Mouse (Mus musculus) adrenal gland, adult 18-20 months (tissue): Measurements from ENCODE around the gene Rrp7a. TPM values are rescaled to one million over a fixed set of nuclear protein-coding genes. Genes with fewer than 3 reads are reported as not detected.
"Not testable (repeated sequence)": the region's sequence is repeated elsewhere in the genome, so short reads cannot be mapped to it uniquely, and the experiment has no call there.

Experiments used
- DNase-seq, 2 experiments: peaks; one replicate each; pipeline ENCODE4 v3.0.0; 2021 to 2022; ENCODE audit warnings: low spot score in 2 of 2
- total RNA-seq, 2 experiments: library from RNA; stranded (reverse); gene quantifications; 1 replicate in 1 of 2; 2 replicates in 1 of 2; pipeline ENCODE4 v1.2.3; 2021

Rrp7a gene
- total RNA-seq, 2 experiments from 2014 or later = 111 to 113 TPM

DNA sequence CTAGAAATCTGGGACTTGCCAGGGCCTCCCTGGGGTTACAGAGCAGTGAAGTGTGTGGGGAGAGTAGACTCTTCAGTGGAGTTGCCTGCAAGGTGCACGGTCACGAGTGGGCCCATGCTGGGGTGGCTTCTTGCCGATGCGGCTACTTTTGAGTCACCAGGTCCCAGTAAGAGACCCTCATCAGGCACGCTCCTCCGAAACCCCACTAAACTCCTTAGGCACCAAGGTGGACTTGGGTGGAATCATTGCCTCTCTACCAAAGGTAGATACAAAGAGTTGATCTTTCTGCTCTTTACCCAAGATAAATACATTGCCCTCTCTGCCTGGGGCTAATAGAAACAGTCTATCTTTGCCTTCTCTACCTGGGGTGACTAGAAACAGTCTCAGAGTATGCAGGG lies 35.1 kb upstream of the Rrp7a start:
- no peak for DNase-seq

DNA sequence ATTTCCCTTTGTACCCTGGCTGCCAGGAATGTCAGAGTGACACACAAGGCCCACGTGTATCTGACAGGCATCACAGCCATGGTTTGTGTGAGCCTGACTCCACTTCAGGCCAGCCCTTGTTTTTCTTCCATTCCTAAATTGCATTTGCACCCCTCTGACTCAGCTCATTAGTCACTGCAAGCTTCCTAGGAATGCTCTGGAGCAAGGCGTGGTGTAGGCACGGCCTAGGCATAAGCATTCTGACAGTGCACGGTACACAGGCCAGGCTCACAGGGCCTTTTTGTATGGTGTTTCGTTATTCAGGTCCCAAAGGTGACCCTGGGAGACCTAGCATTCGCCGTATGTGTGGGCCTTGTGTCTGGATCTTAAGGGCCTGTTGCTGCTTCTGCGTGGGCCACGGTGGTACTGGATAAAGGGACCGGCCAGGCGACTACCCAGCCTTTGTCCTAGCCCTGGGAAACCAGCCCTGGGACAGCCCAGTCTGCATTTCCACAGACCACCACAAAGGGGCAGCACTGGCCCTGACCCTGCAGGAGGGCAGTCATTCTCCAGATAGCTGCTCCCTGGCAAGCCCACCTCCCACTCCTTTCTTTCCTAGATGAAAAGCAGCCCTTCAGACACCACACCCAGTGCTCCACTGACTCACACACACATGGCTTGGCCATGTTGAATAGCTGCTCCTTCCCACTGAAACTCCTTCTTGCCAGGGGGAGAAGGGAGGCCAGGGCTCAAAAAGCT lies 34.5 kb upstream of the Rrp7a start:
- peak; percentile 69 for DNase-seq

DNA sequence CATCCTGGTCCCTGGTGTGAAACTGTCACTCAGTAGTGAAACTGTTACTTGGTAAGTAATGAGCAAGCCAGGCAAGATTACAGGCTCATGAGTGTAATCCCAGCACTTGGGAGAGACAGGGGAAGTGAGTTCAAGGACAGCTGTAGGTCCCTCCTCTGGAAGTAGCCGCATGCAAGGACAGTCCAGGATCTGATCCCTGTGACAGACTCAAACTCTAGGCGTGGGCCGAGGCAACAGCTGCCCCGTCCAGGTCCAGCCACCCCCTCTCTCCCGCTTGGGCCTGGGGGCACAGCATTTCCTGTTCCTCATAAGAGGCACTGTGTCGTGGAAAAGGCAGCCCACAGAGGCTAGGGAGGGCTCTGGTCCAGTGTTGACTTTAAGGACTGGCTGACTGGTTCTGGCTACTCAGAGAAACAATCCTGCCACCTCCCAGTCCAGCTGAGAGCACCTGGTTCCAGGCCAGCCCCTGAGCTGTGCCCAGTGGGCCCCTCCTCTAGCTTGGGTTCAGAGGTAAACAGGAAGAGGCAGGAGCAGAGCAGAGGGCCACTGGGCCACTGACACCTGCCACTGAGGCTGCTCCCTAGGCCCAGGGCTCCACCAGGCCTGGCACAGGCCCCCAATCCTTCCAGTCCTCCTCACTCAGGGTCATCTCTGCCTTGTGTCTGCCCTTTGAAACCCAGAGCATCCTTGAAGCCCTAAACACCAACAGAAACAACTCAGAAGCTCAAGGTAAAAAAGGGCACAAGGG lies 33.2 kb upstream of the Rrp7a start:
- DNase-seq = no peak

DNA sequence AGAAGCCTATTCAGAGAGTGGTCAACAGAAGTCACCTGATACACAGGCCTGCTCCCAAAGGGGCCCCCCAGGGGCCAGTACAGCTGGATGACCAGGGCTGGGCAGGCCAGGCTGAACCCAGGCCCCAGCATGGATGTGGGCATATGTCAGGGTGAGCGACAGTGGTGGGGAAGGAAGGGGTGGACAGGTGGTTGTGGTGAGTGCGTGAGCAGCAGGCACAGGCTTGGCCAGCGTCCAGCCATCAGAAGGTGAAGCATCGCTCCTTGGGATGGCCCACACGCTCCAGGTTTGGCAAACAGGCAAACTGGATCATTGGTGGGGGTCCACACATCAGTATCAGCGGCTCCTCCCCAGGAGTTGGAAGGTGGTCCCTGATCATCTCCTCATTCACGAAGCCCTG lies 31.7 kb upstream of the Rrp7a start:
- no peak for DNase-seq

DNA sequence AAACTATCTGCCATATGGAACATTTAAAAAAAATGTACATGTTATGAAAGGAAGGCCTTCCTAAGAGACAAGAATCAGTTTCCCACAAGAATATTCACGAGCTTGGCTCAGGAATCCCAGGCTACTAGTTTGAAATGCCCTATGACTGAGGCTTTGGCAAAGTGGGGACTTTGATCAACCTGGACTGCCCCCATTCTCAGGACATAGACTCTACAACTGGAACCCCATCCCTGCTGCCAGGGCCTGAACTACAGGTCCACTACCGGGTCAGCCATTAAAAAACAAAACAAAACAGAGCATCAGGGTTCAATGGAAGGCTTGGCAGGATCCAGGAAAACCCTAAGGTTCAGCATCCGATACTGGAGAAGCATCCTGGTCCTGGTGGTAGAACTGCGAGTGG lies 28.1 kb upstream of the Rrp7a start:
- no peak for DNase-seq

DNA sequence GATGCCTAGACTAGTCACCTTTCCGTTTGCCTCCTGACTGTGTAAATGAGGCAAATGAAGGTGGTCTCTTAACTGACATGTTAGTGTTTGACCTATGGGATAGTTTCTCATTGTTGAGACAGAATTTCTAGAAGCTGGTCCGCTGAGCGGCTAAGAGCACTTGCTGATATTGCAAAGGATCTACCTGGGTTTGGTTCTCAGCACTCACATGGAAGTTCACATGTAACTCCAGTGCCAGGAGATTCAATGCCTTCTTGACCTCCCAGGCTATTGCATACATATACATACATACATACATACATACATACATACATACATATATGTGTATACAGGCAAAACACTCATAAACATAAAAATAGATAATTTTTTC lies 27.5 kb upstream of the Rrp7a start:
- DNase-seq = no peak

DNA sequence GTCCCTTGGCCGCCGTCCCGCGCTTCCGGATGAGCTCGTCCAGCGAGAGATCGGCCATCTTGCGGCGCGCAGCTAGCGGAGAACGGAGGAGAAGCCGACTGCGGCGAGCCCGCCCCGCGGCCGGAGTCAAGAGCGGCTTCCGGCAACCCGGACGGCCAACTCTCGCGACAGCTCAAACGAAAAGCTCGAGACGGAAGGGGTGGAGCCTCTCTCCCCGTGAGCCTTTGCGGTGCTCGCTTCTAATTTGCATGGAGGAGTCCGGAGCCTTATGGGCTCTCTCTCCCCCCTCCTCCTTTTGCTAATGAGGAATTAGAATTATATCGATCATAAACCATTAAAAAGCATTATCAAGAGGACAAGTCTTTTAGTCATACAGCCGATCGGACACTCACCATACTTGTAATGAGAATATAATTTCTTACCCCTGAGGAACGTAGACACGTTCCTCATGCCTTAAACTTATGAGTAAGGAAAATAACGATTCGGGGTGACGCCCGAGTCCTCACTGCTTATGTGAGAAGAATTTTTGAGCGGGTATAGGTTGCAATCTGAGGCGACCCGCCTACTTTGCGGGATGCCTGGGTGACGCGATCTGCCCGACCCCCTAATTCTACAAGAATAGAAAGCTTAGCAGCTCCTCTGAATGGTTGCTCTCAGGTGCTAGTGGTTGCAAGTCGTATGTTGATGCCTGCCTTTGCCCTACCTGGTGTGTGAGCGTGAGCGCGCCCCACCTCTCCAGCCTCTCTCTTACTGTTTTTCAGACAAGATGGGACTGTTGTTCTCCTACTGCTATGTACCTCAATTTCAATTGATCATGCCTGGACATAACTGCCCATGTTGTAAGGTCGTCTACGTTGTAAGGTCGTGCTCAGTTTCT lies 26.8 kb upstream of the Rrp7a start, which contains the start of gene Poldip3:
Poldip3 (minus strand) TSS at position 189 of the 877 bp plus-strand sequence.
- peak; percentile 95 to 96 for DNase-seq

DNA sequence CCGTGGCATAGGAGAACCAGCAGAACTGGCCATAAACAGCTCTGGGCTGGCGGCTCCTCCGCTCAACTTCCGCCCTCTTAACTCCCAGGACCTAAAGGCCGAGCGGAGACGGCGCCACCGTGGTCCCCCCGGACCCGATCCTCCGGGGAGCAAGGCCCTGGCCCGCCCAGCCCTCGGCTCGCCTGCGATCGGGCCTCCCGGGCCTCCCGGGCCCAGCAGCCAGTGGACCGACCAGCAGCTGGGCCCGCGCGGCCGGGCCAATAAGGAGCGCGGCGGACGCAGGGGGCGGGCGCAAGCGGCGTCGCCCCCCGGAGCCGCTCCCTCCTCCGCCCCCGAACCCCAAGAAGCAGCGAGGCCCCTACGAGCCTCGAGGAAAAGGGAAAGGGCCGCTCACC lies 26.2 kb upstream of the Rrp7a start:
- no peak for DNase-seq

DNA sequence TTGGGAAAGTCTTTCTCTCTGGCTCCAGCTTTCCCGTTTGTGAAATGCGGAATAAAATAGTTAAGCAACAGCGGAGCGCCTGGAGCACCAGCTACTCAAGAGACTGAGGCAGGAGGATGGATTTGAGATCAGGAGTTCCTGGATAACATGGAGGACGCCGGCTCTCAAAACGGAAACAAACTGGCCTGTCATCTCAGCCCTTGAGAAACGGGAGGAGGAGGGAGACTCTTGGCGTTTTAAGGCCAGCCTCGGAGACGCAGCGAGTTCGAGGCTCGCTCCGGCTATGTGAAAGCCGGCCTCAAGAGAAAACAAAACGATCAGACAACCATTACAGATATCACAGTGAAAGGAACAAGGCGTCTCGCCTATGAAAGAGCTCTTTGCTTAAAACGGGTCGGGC lies 25.8 kb upstream of the Rrp7a start:
- no peak for DNase-seq

DNA sequence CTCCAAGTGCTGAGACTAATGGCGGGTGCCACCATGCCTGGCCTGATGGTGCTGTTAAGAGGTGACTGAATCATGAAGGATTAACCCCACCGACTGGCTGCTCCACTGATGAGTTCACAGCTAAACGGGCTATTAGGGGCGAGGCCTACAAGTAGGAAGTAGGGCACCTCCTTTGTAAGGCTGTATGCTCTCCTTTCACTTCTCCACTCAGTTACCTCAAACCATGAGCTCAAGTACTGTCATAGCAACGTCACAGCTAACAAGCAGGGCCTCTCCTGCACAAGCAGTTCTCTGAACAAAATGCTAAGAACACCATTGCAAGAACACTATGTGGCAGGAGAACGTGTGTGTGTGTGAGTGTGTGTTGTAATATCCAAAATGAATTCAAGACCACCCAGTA lies 22.9 kb upstream of the Rrp7a start:
- no peak for DNase-seq

DNA sequence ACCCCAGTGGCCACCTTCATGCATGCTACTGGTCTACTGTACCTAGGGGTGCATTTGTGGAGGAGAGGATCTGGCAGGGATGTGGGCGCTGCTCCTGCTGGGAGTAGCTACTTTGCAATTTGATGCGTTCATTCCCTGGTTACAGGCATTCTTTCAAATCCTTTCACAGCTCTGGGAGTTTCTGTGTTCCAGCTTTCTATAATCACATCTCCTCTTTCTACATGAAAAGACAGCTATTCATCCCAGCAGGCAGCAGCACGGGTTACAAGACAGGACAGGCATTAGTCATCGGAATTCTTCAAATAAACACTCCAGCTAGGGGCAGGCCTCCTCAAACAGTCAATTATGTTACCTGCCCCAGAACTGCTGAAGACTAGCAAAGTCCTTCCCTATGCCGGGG lies 20.3 kb upstream of the Rrp7a start:
- no peak for DNase-seq

DNA sequence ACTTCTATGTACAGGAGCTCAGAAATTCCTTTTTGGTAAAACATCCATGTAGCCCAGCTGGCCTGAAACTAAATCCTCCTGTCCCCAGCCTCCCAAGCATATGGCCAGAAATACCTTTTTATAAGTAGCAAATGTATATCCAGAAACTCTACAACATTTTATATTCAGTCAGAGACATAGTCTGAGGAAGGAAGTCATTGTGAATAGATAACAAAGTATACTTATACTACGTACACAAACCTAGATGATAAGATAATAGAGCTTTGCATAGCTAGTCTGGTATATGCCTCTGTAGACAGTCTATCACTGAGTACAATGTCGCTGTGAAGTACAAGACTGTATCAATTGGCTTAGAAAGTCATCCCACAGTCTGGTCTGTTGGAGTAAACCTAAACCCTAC lies 13.1 kb upstream of the Rrp7a start:
- no peak for DNase-seq

DNA sequence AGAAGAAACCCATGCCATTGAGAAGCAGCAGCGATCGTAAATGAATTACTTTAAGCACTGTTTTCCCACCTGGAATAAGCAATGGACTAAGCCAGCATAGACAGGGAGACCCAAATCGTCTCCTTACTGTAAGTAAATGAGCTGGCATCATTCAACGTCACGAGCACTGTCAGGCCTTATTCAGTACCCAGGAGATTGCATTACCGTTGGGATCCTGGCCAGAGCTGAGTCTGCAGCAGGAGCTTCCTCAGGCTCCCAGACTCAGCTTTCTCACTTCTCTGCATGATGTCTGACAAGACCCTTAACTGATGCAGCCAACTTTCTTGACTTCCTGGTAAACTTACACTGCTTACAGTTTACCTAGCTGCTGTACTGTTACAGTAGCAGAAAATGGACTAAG lies 12.1 kb upstream of the Rrp7a start:
- no peak for DNase-seq

DNA sequence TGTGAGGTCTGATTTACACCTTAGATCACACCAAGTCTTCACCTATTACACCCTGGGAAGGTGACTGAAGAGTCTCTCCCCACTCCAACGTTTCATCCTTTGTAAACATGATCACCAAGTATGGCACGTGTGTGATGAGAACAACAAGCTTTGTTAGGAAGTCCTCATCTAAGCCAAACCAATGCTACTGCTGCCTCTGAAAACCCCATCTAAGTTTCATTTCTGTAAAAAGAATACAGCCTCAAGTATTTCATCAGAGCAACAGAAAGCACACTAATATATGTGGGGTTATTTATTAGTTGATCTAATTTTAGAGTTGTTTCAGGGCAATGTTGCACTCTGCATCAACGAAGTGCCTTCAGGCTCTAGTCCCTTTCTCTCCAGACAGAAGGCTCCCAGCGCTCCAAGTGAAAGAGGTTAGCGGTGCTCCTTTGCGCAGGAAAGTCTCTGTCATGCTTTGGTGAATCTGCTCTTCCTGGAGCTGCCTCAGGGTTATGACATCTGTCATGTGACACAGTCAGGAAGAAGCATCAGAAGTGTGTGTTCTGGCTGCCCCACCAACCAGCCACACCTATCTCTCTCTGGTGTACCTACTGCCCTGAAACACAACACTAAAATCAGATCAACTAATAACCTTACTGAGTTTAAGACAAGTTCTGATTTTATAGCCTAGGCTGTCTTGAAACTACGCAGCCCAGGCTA lies 7.1 kb upstream of the Rrp7a start:
- no peak for DNase-seq

DNA sequence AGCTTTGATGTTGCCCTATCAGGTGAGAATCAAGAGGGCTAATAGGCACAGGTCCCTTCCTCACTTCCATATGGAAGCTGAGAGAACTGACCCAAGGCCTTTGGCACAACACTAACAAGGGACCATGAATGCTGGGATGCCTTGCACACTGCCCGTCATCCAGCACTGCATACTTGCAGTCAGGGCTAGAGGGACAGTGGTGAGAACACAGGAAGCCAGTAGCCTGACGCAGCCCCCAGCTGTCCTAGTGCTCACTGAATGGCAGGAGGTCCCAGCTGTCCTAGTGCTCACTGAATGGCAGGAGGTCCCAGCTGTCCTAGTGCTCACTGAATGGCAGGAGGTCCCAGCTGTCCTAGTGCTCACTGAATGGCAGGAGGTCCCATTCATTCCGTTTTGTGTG lies 4.4 kb upstream of the Rrp7a start:
- not testable (repeated sequence) for DNase-seq

DNA sequence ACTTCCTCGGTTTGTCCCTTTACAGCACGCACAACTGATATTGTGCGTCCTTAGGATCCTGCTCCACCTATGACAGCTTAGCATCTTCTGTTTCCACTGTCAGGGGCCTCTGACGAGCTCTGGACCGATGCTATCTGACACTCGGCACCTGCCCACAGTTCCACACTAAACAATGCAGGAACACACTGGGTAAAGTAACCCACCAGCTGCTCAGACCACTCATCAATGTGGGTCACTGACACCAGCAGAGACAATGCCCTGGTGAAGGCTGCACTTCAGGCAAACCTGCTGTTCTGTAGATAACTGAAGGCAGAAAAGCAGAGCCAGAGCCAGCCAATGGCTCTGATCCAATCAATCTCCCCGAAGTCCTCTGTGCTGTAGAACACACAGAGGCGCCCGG lies 4.0 kb upstream of the Rrp7a start:
- DNase-seq = no peak

DNA sequence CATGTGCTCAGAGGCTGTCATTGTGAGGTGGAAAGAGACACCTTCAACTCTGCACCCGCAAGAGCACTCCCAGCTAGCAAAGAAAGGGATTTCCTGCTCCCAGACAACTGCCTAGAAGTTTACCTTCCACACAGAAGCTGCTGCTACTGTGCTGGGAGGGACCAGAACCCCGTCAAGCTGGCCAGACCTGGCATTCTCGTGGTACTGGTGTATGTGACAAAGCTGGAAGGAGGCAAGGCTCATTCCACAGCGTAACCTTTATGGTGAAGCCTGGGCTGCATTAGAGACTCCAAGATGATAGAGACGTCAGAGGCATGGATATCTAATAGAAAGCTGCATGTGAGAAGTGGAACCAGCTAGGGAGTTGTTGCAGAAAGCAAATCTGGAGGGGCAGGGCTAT lies 2.0 kb upstream of the Rrp7a start:
- DNase-seq = no peak

DNA sequence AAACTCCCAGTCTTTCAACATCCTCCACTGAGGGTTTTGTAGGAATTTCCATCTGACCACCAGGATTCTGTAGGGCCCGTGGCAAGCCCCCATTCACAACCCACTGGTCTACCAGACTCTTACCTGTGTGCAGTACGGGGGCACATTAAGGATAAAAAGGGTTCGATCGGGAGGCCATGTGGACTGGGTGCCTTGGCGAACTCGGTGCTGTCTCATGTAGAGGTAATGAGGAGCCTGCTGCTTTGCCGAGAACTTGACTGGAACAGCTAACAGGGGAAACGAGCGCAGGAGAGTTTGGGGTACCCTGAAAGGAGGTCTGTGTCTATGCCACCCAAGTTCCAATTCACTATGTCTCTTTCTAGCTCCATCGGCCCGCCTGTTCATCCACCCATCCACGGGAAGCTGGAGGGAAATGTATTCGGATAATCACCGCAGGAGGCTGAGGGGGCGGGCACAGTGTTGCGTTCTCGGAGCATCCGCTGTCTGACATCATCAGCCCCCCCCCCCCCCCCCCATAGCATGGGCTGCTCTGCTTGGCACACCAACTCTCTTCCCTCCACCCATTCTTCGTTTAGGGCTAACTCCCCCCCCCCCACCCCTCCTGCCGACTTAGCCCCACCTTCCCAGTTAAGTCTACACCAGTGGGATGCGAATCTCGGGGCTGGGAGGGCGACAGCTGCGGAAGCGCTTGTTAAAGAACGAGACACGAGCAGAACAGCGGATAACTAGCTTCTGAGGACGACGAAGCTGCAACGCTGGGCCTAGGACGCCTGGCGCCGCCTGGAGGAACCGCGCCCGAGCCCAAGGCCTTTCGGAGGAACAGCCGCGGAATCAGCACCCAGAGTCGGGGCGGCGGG lies 664 bp downstream of the Rrp7a start:
- DNase-seq = peak in 1 of 2 experiments; percentile 31

DNA sequence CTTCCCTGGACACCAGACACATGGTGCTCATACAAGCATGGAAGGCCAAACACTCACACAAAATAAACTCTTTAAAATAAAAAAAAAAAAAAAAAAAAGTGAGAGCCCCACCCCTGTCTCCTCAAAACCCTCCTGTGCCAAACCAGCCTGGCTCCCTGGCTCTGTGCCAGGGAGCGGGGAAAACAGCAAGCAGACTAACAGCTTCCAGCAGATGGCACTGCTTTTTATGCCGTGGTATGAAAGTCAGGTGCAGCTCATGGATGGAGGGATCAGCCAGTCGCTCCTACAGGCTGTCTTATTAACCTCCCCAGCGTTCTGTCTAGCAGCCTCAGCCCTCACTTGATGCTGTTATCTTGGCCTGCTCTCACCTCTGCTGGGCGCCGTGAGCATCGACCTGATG lies 4.2 kb downstream of the Rrp7a start:
- no peak for DNase-seq

DNA sequence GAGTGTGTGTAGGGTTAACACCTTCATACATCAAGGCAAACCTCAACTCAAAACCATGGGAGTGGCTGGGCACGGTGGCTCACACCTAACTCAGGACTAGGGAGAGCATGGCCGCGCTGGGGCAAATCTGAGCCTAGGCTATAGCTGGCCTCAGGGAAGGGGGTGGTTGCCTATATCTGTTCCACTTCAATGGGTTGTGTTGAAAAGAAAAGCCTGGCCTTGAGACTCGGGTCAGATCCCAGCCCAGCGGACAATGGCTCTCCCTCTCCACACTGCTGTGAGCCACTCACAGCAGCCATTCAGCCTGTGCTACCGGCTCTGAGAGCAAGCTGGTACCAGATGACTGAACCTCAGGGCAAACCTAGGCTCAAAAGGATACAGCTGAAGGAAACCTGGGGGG lies 7.5 kb downstream of the Rrp7a start:
- DNase-seq = no peak
